Mouse (Mus musculus): ENCODE measurements at regions not wholly inside any gene's neighbourhood (a gene's known extent, or its start where the extent isn't known, plus 50 kb on each side); places are given as distances from the start of the nearest gene placed in this dataset.
"Not testable (repeated sequence)": the region's sequence is repeated elsewhere in the genome, so short reads cannot be mapped to it uniquely, and the experiment has no call there.

GRCm38 (mm10) chr2:108032301-108033013 is 742.0 kb downstream of the Kcna4 start:
- peak; percentile 12 for DNase-seq

GRCm38 (mm10) chr2:108033328-108034182 is 743.1 kb downstream of the Kcna4 start:
- no peak for DNase-seq

- no peak for DNase-seq
Observed at GRCm38 (mm10) chr2:108034882-108035281, 744.4 kb downstream of the Kcna4 start.

GRCm38 (mm10) chr2:108042086-108042485 is 751.6 kb downstream of the Kcna4 start:
- no peak for DNase-seq

- DNase-seq = no peak
Observed at GRCm38 (mm10) chr2:108044885-108045284, 754.4 kb downstream of the Kcna4 start.

GRCm38 (mm10) chr2:108045997-108046396 is 755.6 kb downstream of the Kcna4 start:
- no peak for DNase-seq

- not testable (repeated sequence) for DNase-seq
Observed at GRCm38 (mm10) chr2:108062751-108063150, 772.3 kb downstream of the Kcna4 start.

GRCm38 (mm10) chr2:108083911-108084310 is 793.5 kb downstream of the Kcna4 start:
- DNase-seq = no peak

- DNase-seq = no peak
Observed at GRCm38 (mm10) chr2:108090266-108090665, 799.8 kb downstream of the Kcna4 start.

GRCm38 (mm10) chr2:108097026-108097425 is 806.6 kb downstream of the Kcna4 start:
- no peak for DNase-seq

GRCm38 (mm10) chr2:108110140-108110539 is 819.7 kb downstream of the Kcna4 start:
- no peak for DNase-seq

- no peak for DNase-seq
Observed at GRCm38 (mm10) chr2:108145694-108146093, 855.3 kb downstream of the Kcna4 start.

- DNase-seq = no peak
Observed at GRCm38 (mm10) chr2:108148221-108148620, 857.8 kb downstream of the Kcna4 start.

- DNase-seq = no peak
Observed at GRCm38 (mm10) chr2:108156189-108156588, 865.8 kb downstream of the Kcna4 start.

- DNase-seq = no peak
Observed at GRCm38 (mm10) chr2:108157731-108158130, 867.3 kb downstream of the Kcna4 start.

GRCm38 (mm10) chr2:108158311-108158710 is 867.9 kb downstream of the Kcna4 start:
- DNase-seq = no peak

- DNase-seq = no peak
Observed at GRCm38 (mm10) chr2:108160865-108161264, 870.4 kb downstream of the Kcna4 start.

GRCm38 (mm10) chr2:108165085-108165484 is 874.6 kb downstream of the Kcna4 start:
- DNase-seq = no peak

Measured in adrenal gland, postnatal 25 days (tissue).